Mouse (Mus musculus) megakaryocyte, embryonic 14.5 days (primary cell): Measurements from ENCODE around the gene Zfp853.

Experiments
- FLI1 ChIP-seq: IDR thresholded peaks from 2 replicates; pipeline ENCODE4 v1.6.1; 2012; ENCODE audit warnings: low read length, inconsistent platforms, mixed read lengths
- GATA1 ChIP-seq: IDR thresholded peaks from 3 replicates; pipeline ENCODE4 v1.6.1; 2012; ENCODE audit warnings: mixed read lengths, low read length, inconsistent platforms, borderline replicate concordance

DNA sequence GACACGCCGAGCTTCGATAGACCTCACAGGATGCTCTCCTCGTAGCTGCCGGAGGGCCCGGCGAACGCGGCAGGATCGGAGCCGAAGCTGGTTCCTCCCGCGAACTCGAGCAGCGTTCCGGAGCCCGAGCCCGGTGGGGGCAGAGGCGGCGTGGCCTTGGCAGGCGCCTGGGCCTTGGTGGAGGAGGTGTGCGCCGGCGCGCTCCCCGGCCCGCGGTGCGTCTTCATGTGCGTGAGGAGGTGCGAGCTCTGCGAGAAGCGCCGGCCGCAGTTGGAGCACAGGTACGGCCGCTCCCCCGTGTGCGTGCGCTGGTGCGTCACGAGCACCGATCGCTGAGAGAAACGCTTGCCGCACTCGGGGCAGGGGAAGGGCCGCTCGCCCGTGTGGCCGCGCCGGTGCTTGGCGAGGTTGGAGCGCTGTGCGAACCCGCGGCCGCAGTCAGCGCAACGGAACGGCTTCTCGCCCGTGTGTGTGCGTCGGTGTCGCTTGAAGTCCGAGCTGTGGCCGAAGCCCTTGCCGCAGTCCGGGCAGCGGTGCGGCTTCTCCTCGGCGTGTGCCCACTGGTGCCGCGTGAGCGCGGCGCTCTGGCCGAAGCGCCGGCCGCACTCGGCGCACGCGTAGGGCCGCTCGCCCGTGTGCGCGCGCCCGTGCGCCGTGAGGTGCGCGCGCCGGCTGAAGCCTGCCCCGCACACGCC is 40.1 kb downstream of the Zfp853 start:
- TF ChIP-seq FLI1 (no peak), GATA1 (no peak)
